11 mouse cellular contexts compared by ENCODE assay signal in the genomic region with DNA sequence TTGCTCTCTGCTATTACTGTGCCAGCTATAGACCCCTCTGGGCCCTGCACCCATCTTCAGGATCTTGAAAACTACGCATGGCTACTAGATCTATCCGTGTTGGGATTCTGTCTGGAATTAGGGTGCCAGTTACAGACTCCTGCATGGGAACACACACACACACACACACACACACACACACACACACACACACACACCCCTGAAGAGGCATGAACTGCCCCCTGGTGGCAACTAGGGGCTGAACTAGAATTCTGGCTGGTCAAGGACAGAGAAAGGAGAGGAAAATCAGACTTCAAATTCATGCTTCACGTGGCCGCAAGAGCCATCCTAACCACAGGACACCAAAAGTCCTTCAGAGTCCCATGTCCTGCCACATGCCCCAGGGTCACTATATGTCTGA. TPM values are rescaled to one million over a fixed set of nuclear protein-coding genes. Genes with fewer than 3 reads are reported as not detected.
DNase-seq lines count a peak whose midpoint lies in the region; ATAC-seq and TF ChIP-seq lines count a peak whose summit lies in the region.
"Had no signal": no experiment of that assay in that cellular context is flagged by ENCODE, and none has a peak within 500 bp of the region (broad histone marks: within the 10 kb centered on the region; RNA-seq: fewer than 3 reads in every experiment).

No protein-coding gene starts in this region.

- H3K9ac ChIP-seq in intestine, postnatal 0 days (ENCODE audit: low read depth, low read length): no peak overlapping the region
- no peak overlapping the region for H3K9ac ChIP-seq in intestine, embryonic 16.5 days (ENCODE audit: low read depth, low read length)
- H3K9ac ChIP-seq: forebrain, embryonic 15.5 days had no signal

- TF ChIP-seq CTCF in intestine, postnatal 0 days (IDR thresholded peaks at IDR 0.05; ENCODE audit: low read depth): peak; percentile 77

- H3K4me1 ChIP-seq in intestine, postnatal 0 days (replicated peaks; ENCODE audit: control insufficient read depth, insufficient read depth, low read length): no peaks in the 10 kb centered on the region; the same call in none of the 2 replicates
- H3K4me1 ChIP-seq in intestine, embryonic 16.5 days (ENCODE audit: control insufficient read depth, insufficient read depth, low read length): peaks cover 3% of the 10 kb centered on the region; the same call in 1 of the 2 replicates
- H3K4me1 ChIP-seq in embryonic facial prominence, embryonic 10.5 days: peaks cover 21% of the 10 kb centered on the region

- H3K27me3 ChIP-seq in intestine, postnatal 0 days (replicated peaks; ENCODE audit: control insufficient read depth, insufficient read depth, low read length): no peaks in the 10 kb centered on the region
- no peaks in the 10 kb centered on the region for H3K27me3 ChIP-seq in intestine, embryonic 16.5 days (replicated peaks; ENCODE audit: control insufficient read depth, insufficient read depth, low read length)
- H3K27me3 ChIP-seq in embryonic facial prominence, embryonic 10.5 days (replicated peaks; ENCODE audit: low read depth, poor library complexity, severe bottlenecking): 0 out of 2 replicates have a peak, but pooled peaks cover 10% of the 10 kb centered on the region
- no peaks in the 10 kb centered on the region for H3K27me3 ChIP-seq in splenic B cell, adult 2 months (ENCODE audit: control insufficient read depth, insufficient read depth, low read length, poor library complexity, severe bottlenecking)

- DNase-seq in thymus, postnatal 14 days: peak; percentile 52
- DNase-seq in thymus, postnatal 0 days (ENCODE audit: low spot score): no peak
- DNase-seq in embryonic facial prominence, embryonic 10.5 days (ENCODE audit: low spot score): peak; percentile 22
- DNase-seq in splenic B cell, adult 2 months (ENCODE audit: low read depth, low spot score): peak; percentile 56
- no peak for DNase-seq in T-cell, adult 2 months (ENCODE audit: low spot score)
- no peak for DNase-seq in heart, adult 18-20 months

- no peaks in the 10 kb centered on the region for H3K9me3 ChIP-seq in intestine, postnatal 0 days (ENCODE audit: control insufficient read depth)
- no peaks in the 10 kb centered on the region for H3K9me3 ChIP-seq in intestine, embryonic 16.5 days (ENCODE audit: control insufficient read depth, low read length)
- no peaks in the 10 kb centered on the region for H3K9me3 ChIP-seq in embryonic facial prominence, embryonic 10.5 days
- H3K9me3 ChIP-seq: forebrain, embryonic 15.5 days had no signal

- WGBS in intestine, postnatal 0 days: 76% methylated on average over 4 of the region's 4 CpGs
- 79% methylated on average over 4 of the region's 4 CpGs for WGBS in intestine, embryonic 16.5 days
- 80% methylated on average over 4 of the region's 4 CpGs for WGBS in embryonic facial prominence, embryonic 10.5 days

- H3K4me3 ChIP-seq in intestine, postnatal 0 days (ENCODE audit: low read depth, low read length): no peak overlapping the region
- no peak overlapping the region for H3K4me3 ChIP-seq in intestine, embryonic 16.5 days (ENCODE audit: low read length)
- H3K4me3 ChIP-seq in embryonic facial prominence, embryonic 10.5 days: no peak overlapping the region
- H3K4me3 ChIP-seq: forebrain, embryonic 15.5 days had no signal

- no peak for ATAC-seq in intestine, postnatal 0 days
- no peak for ATAC-seq in intestine, embryonic 16.5 days
- ATAC-seq: forebrain, embryonic 15.5 days had no signal

- no peak overlapping the region for H3K27ac ChIP-seq in intestine, postnatal 0 days (ENCODE audit: low read depth, low read length)
- H3K27ac ChIP-seq in intestine, embryonic 16.5 days (ENCODE audit: low read length): no peak overlapping the region
- H3K27ac ChIP-seq in embryonic facial prominence, embryonic 10.5 days (replicated peaks): no peak overlapping the region
- H3K27ac ChIP-seq: forebrain, embryonic 15.5 days had no signal

- no peak overlapping the region for H3K4me2 ChIP-seq in intestine, postnatal 0 days (replicated peaks; ENCODE audit: low read depth)
- H3K4me2 ChIP-seq in intestine, embryonic 16.5 days (ENCODE audit: low read depth, low read length): no peak overlapping the region
- H3K4me2 ChIP-seq: forebrain, embryonic 15.5 days; midbrain, embryonic 11.5 days had no signal

- H3K36me3 ChIP-seq in intestine, postnatal 0 days (ENCODE audit: control insufficient read depth, insufficient read depth): no peaks in the 10 kb centered on the region
- H3K36me3 ChIP-seq in intestine, embryonic 16.5 days (ENCODE audit: control insufficient read depth, insufficient read depth, low read length): no peaks in the 10 kb centered on the region
- no peaks in the 10 kb centered on the region for H3K36me3 ChIP-seq in embryonic facial prominence, embryonic 10.5 days (replicated peaks)
- no peaks in the 10 kb centered on the region; the same call in 1 of the 2 replicates for H3K36me3 ChIP-seq in splenic B cell, adult 2 months (ENCODE audit: control insufficient read depth, insufficient read depth, low read length, poor library complexity, severe bottlenecking)
- H3K36me3 ChIP-seq: forebrain, embryonic 15.5 days had no signal

RNA-seq across cellular contexts. Expression of a gene that starts 4.3 kb away (rescaled TPM):
- polyA plus RNA-seq in intestine, postnatal 0 days (2015; fragmentation: Nextera tagmentation; extraction: Ambion mirVana): 14.1 and 17.7 TPM in 2 replicates
- polyA plus RNA-seq in intestine, embryonic 16.5 days (2015; fragmentation: Nextera tagmentation; extraction: Ambion mirVana): 20.2 TPM in 2 replicates
- polyA plus RNA-seq in thymus, postnatal 0 days (2015; fragmentation: Nextera tagmentation; extraction: Ambion mirVana): 45.3 and 50.3 TPM in 2 replicates
- 18.7 and 23.0 TPM in 2 replicates for polyA plus RNA-seq in embryonic facial prominence, embryonic 10.5 days (2016; fragmentation: Nextera tagmentation; extraction: Ambion mirVana)
- total RNA-seq in heart, adult 18-20 months (2021): 10 to 100 TPM; 68.7 to 77.8 TPM

RNA-seq across cellular contexts. Expression of a gene that starts 22.5 kb away (rescaled TPM):
- 9.6 and 10.1 TPM in 2 replicates for polyA plus RNA-seq in intestine, postnatal 0 days (2015; fragmentation: Nextera tagmentation; extraction: Ambion mirVana)
- 23.9 and 25.7 TPM in 2 replicates for polyA plus RNA-seq in intestine, embryonic 16.5 days (2015; fragmentation: Nextera tagmentation; extraction: Ambion mirVana)
- 67.1 and 68.3 TPM in 2 replicates for polyA plus RNA-seq in thymus, postnatal 0 days (2015; fragmentation: Nextera tagmentation; extraction: Ambion mirVana)
- 53.0 and 60.0 TPM in 2 replicates for polyA plus RNA-seq in embryonic facial prominence, embryonic 10.5 days (2016; fragmentation: Nextera tagmentation; extraction: Ambion mirVana)
- total RNA-seq in heart, adult 18-20 months (2021): 1 to 10 TPM; 5.3 TPM

RNA-seq across cellular contexts. Expression of a gene that starts 22.6 kb away (rescaled TPM):
- polyA plus RNA-seq in intestine, postnatal 0 days (2015; fragmentation: Nextera tagmentation; extraction: Ambion mirVana): 0.41 TPM in 1 of 2 replicates, not detected in the other
- polyA plus RNA-seq in intestine, embryonic 16.5 days (2015; fragmentation: Nextera tagmentation; extraction: Ambion mirVana): 0.23 and 0.24 TPM in 2 replicates
- 0.58 and 0.96 TPM in 2 replicates for polyA plus RNA-seq in thymus, postnatal 0 days (2015; fragmentation: Nextera tagmentation; extraction: Ambion mirVana)
- 0.67 and 0.69 TPM in 2 replicates for polyA plus RNA-seq in embryonic facial prominence, embryonic 10.5 days (2016; fragmentation: Nextera tagmentation; extraction: Ambion mirVana)
- total RNA-seq in heart, adult 18-20 months (2021): 10 to 100 TPM; 10.9 to 13.0 TPM
- total RNA-seq: hematopoietic stem cell, adult 5-6 weeks had no signal

Comparison
In these comparisons a context has a peak if more than half of its experiments do, and no peak if none do; other contexts are left out.
1. DNase-seq: peak in thymus, postnatal 14 days (single experiment), embryonic facial prominence, embryonic 10.5 days (single experiment) and splenic B cell, adult 2 months (single experiment); none in thymus, postnatal 0 days (single experiment), T-cell, adult 2 months (single experiment) and heart, adult 18-20 months (0 of 2).